Mouse (Mus musculus) ovary, adult 18-20 months (tissue): Measurements from ENCODE around the gene Pcbp2.

Source experiments
- DNase-seq: peaks from one replicate; pipeline ENCODE4 v3.0.0; 2022; ENCODE audit warnings: low spot score, mixed read lengths

Pcbp2 gene

GRCm38 (mm10) chr15:102526111-102527002 lies 56.0 kb downstream of the Pcbp2 start:
- no peak for DNase-seq

DNA sequence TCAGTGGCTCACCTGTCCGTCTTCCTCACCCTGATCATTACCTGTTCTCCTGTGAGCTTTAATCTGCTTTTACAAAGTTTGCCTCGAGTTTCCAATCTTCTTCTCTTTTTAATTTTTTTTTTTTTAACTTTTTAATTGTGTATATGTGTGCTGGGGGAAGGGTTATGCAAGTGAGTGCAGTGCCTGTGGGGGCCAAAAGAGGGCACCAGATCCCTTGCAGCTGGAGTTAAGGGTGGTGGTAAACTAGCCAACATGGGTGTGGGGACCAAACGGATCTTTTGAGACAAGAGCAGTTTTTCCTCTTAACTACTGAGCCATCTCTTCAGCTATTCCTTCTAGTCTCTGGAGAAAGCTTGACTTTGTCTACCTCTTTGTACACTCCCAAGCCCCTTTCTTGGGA lies 57.6 kb downstream of the Pcbp2 start:
- DNase-seq = no peak

DNA sequence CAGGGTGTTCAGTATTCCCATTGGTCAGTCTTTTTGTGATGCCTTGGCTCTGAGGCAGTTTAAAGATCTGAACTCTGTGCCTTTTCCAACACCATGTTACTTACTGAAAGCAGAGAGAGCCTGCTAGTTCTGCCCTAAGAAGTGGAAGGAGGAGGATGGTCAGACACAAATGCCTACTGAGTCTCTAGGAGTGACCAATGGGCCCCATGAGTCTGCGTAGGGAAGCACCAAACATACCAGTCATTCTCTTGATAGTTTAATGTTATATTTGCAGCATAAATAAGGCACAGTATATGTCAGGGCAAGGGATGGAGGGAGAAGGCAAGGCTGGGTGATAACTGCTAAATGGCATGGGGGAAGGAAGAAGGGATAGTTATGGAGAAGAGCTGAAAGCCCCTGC lies 58.1 kb downstream of the Pcbp2 start:
- no peak for DNase-seq

DNA sequence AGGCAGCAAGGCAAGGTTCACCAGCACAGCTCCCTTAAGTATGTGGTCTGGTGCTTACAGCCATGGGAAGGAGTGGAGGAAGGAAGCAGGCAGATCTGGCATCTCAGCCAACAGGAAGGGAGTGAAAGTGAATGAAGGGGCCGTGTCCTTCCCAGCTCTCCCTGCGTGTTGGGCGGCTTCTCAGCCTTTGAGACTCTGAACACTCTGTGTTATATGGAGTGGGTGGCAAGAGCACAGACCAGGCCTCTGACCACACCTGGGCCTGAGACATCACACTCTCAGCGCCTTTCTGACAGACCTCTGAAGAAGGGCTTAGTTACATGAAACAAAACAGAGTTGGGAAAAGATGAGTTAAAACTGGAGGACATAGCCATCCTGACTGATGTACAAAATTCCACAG lies 60.2 kb downstream of the Pcbp2 start:
- DNase-seq = no peak

GRCm38 (mm10) chr15:102531586-102531985 lies 61.2 kb downstream of the Pcbp2 start:
- no peak for DNase-seq

- DNase-seq = no peak
Observed at GRCm38 (mm10) chr15:102532106-102532900, 62.0 kb downstream of the Pcbp2 start.

GRCm38 (mm10) chr15:102533926-102534325 lies 63.6 kb downstream of the Pcbp2 start:
- no peak for DNase-seq

GRCm38 (mm10) chr15:102544801-102545200 lies 74.5 kb downstream of the Pcbp2 start:
- no peak for DNase-seq

DNA sequence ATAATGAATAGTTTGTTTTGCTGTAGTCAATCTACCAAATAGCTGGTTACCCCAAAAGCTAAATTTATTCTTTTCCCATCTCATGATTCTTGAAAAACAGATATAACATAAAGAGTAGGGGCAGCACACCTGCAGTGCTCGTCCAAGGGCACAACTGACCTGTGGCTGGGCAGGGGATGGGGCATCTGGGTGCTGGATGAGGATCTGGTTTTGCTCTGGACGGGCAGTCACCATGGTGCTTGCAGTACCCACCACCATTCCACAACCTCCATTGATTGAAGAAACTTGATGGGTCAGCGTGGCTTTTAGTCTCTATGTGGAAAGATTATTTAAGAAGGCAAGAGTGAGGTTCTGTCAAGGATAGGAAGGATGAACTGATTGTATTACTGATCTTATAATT lies 75.9 kb downstream of the Pcbp2 start:
- no peak for DNase-seq

- DNase-seq = peak; percentile 26
Observed at GRCm38 (mm10) chr15:102546677-102547427, 76.5 kb downstream of the Pcbp2 start.

DNA sequence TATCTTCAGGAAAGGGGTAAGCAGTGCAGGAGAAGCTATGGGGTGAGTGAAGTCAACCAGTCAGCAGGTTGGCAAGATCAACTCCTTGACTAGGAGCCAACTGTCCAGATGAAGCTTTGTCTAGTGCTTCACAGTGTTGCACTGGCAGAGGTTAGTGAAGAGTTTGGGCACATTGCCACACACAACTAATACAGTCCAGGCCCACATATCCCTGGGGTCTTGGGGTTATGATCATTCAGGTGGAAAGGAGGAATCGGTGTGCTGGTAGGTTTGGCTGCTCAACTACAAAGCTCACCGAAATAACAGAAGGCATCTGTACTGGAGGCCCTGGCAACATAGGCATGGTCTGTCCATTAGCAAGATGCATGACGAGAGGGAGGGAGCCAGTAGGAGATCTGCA lies 77.1 kb downstream of the Pcbp2 start:
- DNase-seq = no peak
